Mouse (Mus musculus) kidney, adult 2 months (tissue): ENCODE measurements around the gene Fbxl13.

Experiments used
- CTCF ChIP-seq: fragments of 200-500 bp; conservative IDR thresholded peaks from 2 replicates; pipeline ENCODE4 v1.5.1; 2011; ENCODE audit warnings: low read depth, mild to moderate bottlenecking, control low read depth, low read length, moderate library complexity, mixed read lengths; ENCODE audit not compliant: insufficient read depth, insufficient read length
- POLR2A ChIP-seq: fragments of 200-500 bp; IDR thresholded peaks from one replicate; pipeline ENCODE4 v1.6.1; 2011; ENCODE audit warnings: low read depth, low read length, control low read depth

DNA sequence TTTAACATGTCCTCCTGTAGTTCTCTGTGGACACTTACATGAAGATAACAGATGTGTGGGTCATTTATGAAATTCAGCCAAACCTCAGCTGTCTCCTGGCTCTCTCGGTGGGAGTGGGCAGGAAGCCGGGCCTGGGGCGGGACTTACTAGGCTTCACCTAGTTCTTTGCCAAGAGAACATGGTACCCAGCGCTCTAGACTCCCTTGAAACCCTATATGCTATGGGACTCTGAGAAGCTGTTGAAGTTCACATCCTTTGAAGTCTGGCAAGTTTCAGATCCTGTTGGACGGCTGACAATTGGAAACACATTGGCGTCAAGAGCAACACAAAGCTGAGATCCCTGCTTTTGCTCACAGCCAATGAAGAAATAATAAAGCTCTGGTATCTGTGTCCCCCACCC lies 149.1 kb downstream of the Fbxl13 start:
- no peak for TF ChIP-seq CTCF
- TF ChIP-seq POLR2A, result no peak
